Mouse (Mus musculus): ENCODE measurements around the gene Gm30737. TPM values are rescaled to one million over a fixed set of nuclear protein-coding genes. Genes with fewer than 3 reads are reported as not detected.
"Not testable (repeated sequence)": the region's sequence is repeated elsewhere in the genome, so short reads cannot be mapped to it uniquely, and the experiment has no call there.

Gene Gm30737
- total RNA-seq (2017) = not detected in 2 replicates

DNA sequence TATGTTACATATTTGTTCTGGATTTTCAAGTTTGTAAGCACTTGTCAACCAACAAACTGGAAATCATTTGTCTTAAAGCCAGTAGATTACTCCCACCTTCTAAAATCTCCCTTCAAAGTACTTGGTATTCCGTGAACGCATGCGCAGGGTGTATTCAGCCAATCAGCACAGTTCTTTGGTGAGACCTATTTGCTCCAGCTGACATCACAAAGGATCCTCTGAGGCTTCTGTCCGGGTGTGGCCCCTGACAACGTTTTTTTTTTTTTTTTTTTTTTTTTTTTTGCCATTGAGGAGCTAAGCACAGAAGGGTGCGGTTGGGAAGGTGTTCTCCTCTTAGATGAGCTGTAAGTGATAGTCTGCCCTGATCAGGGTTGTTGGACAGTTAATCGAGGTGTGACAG is at the start of gene Gm30737:
Gene Gm30737, plus strand, starts transcription at position 301 of the 400 bp plus-strand sequence.
- ATAC-seq (replicated peaks in 1 of 2; ENCODE audit: insufficient read depth in 1 of 2, low FRiP score in 2 of 2, low TSS enrichment in 1 of 2, low read depth in 1 of 2, poor library complexity in 2 of 2, severe bottlenecking in 2 of 2) = not testable (repeated sequence)

Data from hematopoietic stem cell, adult 5-6 weeks (primary cell).